Mouse (Mus musculus): ENCODE data around the gene Tysnd1.

- TF ChIP-seq GABPA (IDR thresholded peaks at IDR 0.05; ENCODE audit: low read depth, low read length) = no peak
- no peak for TF ChIP-seq RCOR1 (IDR thresholded peaks at IDR 0.05; ENCODE audit: low read depth, low read length)
- no peak for TF ChIP-seq POLR2A (IDR thresholded peaks at IDR 0.05; ENCODE audit: control insufficient read depth in 1 of 2, insufficient read depth in 1 of 2, low read depth in 1 of 2, low read length in 2 of 2, poor library complexity in 1 of 2)
- no peak for TF ChIP-seq HCFC1 (IDR thresholded peaks at IDR 0.05; ENCODE audit: low read depth, low read length)
- no peak for TF ChIP-seq BHLHE40 (IDR thresholded peaks at IDR 0.05; ENCODE audit: borderline replicate concordance, low read depth, low read length)
Observed at GRCm38 (mm10) chr10:61669289-61669688, 26.0 kb upstream of the Tysnd1 start.
